Mouse (Mus musculus) brain, embryonic 14.5 days (tissue): ENCODE measurements around the gene Fam210b. TPM values are rescaled to one million over a fixed set of nuclear protein-coding genes. Genes with fewer than 3 reads are reported as not detected.

Experiments used
- DNase-seq: peaks from one replicate; pipeline ENCODE4 v3.0.0-alpha.2; 2011; ENCODE audit warnings: low read depth
- CTCF ChIP-seq: fragments of 200-500 bp; IDR thresholded peaks from 2 replicates; pipeline ENCODE4 v1.5.1; 2012; ENCODE audit warnings: inconsistent platforms, mild to moderate bottlenecking, moderate library complexity, borderline replicate concordance; ENCODE audit not compliant: insufficient read depth, insufficient read length; ENCODE audit errors: extremely low read depth
- POLR2A ChIP-seq: fragments of 200-500 bp; IDR thresholded peaks from 2 replicates; pipeline ENCODE4 v1.6.1; 2012; ENCODE audit warnings: mild to moderate bottlenecking, inconsistent platforms, borderline replicate concordance; ENCODE audit not compliant: poor library complexity, insufficient read depth, insufficient read length, severe bottlenecking; ENCODE audit errors: extremely low read depth
- polyA plus RNA-seq: library from polyadenylated mRNA; depleted of rRNA; stranded (reverse); fragments of >200 nt; gene quantifications from 2 replicates; pipeline ENCODE4 v1.2.3, GENCODE M21; 2012

The Fam210b gene
- polyA plus RNA-seq, 1 experiment, result 21.6 TPM

GRCm38 (mm10) chr2:172355833-172356232, 10.5 kb downstream of the Fam210b start:
- no peak for TF ChIP-seq CTCF
- TF ChIP-seq POLR2A, result no peak
- DNase-seq, result peak; percentile 56

GRCm38 (mm10) chr2:172363176-172363575, 17.8 kb downstream of the Fam210b start:
- DNase-seq, result no peak
- no peak for TF ChIP-seq CTCF

DNA sequence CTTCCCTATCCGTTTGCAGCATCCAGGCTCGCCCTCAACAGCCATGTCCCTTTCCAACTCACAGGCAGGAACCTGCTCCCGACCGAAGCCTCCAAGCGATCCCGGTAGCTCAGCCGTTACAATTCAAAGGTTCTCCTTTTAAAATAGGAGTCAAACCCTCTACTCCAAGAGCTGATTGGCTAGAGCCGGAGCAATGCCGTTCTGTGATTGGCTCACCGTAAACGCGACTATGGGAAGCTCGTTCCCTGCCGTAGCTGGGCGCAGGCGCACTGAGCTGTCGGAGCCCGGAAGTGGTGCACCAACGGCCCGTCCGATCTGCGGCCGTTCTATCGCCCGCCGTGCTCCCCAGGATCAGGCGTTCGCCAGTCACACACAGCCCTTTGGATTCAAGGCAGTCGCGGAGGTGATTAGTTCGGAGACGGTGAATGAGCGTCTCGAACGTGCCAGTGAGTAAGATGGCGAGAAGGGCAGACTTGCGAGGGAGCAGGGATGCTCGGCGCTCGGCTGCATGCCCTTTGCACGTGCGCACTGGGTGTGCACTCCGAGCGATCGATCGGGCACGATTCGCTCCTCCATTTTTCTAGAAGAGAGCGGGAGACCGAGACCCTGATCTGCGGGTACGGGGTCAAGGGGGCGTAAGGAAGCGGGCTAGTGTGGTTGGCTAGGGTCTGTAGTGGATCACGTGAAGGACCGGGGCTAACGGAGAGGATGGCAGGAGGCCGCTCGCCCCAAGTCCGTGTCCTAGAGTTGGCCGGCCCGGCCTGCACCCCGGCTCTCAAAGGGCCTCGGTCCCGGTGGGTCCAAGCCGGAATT, 25.3 kb downstream of the Fam210b start, which contains the start of the genes Aurka and Cstf1:
Aurka (minus strand) TSS at position 125 of the 813 bp plus-strand sequence.
Cstf1 (plus strand) TSS at position 271 of the 813 bp plus-strand sequence.
- no peak for TF ChIP-seq CTCF
- TF ChIP-seq POLR2A, result 0 out of 2 replicates have a peak, but pooled peaks have one; percentile 38
- peak; percentile 99 for DNase-seq

GRCm38 (mm10) chr2:172371258-172371657, 25.9 kb downstream of the Fam210b start:
- TF ChIP-seq CTCF (no peak), POLR2A (no peak)
- DNase-seq, result no peak

GRCm38 (mm10) chr2:172376551-172376950, 31.2 kb downstream of the Fam210b start:
- DNase-seq, result no peak
- TF ChIP-seq CTCF, result no peak
- TF ChIP-seq POLR2A, result no peak

DNA sequence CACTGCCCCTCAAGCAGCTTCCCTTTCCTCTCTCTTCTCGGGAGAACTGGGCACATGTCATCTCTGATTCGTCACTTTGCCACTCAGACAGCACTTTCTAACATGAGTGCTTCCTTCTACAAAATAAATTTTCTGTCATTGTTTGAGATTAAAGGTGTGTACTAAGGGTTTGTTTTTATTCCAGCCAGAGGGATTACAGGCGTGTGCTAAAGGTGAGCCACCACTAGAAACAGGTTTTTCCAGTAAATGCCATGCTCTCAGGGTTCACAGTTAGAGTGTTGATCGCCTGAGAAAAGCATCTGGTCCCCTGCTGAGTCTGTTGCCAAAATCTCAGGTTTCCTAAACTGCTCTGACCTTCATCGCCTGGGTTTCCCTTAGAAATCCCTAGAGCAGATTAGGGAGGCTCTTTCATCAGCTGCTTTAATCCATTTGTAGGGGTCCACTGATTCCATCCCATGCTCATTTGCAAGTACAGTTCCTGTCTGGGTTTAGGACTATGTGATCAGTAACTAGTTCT, 31.7 kb downstream of the Fam210b start:
- TF ChIP-seq CTCF (no peak), POLR2A (no peak)
- DNase-seq, result no peak

GRCm38 (mm10) chr2:172378332-172378731, 33.0 kb downstream of the Fam210b start:
- TF ChIP-seq POLR2A, result no peak
- peak; percentile 43; the same call in 1 of the 2 replicates for TF ChIP-seq CTCF
- peak; percentile 32 for DNase-seq

DNA sequence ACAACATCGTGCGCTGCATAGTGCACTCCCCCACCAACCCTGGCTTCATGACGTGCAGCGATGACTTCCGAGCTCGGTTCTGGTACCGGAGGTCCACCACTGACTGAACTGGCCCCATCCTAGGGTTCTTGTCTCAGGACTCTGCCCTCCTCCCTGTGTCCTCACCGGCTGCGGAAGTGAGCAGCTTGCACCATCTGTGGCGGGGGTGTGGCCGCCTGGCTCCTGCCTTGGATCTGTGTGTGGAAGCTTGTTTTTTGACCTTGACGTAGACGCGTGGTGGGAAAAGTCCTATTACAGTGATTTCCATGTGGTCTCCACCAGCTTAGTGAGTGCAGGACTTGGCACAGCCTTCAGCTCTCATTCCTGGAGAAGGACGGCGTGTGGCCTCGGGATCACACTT, 35.1 kb downstream of the Fam210b start:
- TF ChIP-seq POLR2A, result no peak
- no peak for TF ChIP-seq CTCF
- no peak for DNase-seq

DNA sequence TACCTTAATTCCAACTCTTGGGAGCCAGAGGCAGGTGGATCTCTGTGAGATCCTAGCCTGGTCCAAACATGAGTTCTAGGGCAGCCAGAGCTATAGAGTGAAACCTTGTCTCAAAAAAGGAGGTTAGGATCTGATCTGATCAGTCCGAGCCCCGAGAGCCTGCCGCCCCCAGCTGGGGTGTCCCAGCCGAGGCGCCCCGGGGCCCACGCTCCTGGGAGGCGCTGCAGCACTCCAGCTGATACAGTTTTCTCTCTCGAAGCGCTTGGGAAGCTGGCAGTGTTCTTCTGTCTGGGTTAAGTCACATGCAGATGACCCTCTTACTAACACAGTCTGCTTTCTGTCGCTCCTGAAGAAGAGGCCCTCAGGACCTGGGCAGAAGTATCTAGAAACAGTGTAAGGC, 36.0 kb downstream of the Fam210b start:
- no peak for DNase-seq
- TF ChIP-seq POLR2A, result no peak
- TF ChIP-seq CTCF, result no peak

DNA sequence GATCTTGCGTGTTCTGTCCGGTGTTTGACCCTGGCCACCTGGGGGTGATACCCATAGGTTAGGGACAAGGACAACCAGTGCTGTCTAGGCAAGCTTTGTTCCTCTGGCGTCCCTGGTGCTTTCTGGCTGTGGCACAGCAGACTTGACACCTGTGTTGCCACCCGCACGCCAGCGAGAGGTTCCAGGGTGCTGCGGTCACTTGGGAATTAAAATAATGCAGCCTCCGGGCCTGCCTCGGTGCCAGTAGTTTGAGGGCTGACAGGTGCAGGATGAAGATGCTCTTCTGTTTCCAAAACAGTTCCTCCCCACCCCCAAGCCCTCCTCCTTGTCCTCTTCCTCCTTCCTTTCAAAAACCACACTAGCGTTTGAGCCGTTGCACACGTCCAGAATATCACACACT, 36.5 kb downstream of the Fam210b start:
- TF ChIP-seq CTCF (no peak), POLR2A (no peak)
- DNase-seq, result no peak

DNA sequence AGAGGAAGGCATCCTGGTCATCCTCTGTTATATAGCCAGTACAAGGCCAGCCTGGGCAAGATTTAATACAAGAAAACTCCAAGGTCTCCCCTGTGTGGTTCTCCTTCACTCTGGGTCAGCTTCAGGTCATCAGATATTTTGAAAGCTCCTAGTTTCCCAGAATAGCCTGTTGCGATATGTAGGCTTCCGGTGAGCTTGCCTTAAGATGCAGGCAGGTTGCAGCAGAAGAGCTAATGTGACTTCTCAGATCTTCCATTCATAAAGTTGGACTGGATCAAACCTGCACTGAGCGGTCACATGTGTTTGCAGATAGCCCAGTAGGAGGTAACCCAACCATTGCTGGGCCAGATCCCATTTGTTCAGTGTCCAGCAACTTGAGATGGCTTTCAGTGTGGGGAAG, 39.4 kb downstream of the Fam210b start:
- TF ChIP-seq CTCF (no peak), POLR2A (no peak)
- no peak for DNase-seq

DNA sequence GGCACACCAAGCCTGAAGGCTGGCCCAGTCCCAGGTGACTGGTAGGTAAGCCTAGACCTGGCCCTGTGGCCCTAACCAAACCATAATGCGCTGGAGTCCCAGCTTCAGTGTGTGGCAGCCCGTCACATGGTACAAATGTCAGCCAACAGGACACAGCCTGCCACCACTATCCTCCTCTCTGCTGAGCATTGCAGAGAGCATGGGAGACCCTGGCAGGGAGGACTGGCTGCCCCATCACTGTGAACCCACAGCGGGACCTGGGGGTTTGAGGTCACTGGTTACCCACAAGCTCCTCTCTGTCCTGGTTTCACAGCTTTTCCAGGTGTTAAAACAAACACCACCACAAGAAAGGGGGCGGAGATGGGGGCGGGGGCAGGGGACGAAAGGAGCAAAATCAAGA, 45.0 kb downstream of the Fam210b start:
- DNase-seq, result no peak
- no peak for TF ChIP-seq POLR2A
- no peak for TF ChIP-seq CTCF
